Mouse (Mus musculus) brain, embryonic 14.5 days (tissue): ENCODE data around the gene Rexo4.

Source experiments
- CTCF ChIP-seq: fragments of 200-500 bp; IDR thresholded peaks from 2 replicates; pipeline ENCODE4 v1.5.1; 2012; ENCODE audit warnings: inconsistent platforms, mild to moderate bottlenecking, moderate library complexity, borderline replicate concordance; ENCODE audit not compliant: insufficient read depth, insufficient read length; ENCODE audit errors: extremely low read depth
- POLR2A ChIP-seq: fragments of 200-500 bp; IDR thresholded peaks from 2 replicates; pipeline ENCODE4 v1.6.1; 2012; ENCODE audit warnings: mild to moderate bottlenecking, inconsistent platforms, borderline replicate concordance; ENCODE audit not compliant: poor library complexity, insufficient read depth, insufficient read length, severe bottlenecking; ENCODE audit errors: extremely low read depth

DNA sequence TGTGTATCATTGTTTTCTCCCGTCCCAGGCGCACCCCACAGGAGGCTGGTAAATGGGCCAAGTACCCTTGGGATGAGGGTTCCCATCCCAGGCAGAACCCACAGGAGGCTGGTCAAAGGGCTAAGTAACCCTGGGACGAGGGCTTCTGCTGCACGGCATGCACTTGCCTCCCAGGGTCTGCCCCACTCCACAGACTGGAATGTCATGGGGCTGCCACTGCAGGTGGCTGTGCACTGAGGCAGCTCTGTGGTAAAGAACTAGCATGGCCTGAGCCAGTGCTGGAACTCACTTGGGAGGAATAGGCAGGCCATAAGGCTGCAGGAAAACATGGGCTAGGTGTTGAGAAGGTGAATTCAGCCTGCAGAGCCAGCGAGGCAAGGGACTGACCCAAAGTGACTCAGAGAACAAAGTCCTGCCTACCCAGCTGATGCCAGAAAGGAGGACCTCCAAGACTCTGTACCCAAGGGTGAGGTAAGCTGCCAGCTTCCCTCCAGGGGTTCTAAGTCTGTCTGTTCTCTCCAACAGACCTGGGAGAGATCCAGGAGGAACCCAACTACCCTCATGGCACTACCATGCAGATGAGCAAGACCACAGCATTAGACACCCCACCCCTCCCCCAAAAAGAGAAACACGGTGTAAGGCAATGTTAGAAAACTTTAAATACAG, 43.9 kb downstream of the Rexo4 start:
- TF ChIP-seq POLR2A (no peak), CTCF (no peak)
